Mouse (Mus musculus) limb, embryonic 13.5 days (tissue): Measurements from ENCODE around the gene Spon2. TPM values are rescaled to one million over a fixed set of nuclear protein-coding genes. Genes with fewer than 3 reads are reported as not detected.

Experiments
- ATAC-seq: fragments of 200-750 bp; cut with Nextera tagmentation; 2 replicates; pipeline ENCODE4 v1.8.0; 2017; ENCODE audit warnings: low read depth, moderate number of reproducible peaks, moderate TSS enrichment; ENCODE audit not compliant: low FRiP score
- H3K27ac ChIP-seq: fragments of 300-500 bp; sonication (generic); 2 replicates; pipeline ENCODE4 v1.5.1; 2015; ENCODE audit warnings: inconsistent platforms, mild to moderate bottlenecking, moderate library complexity
- H3K27me3 ChIP-seq: fragments of 300-500 bp; sonication (generic); 2 replicates; pipeline ENCODE4 v1.6.1; 2015; ENCODE audit warnings: mild to moderate bottlenecking, inconsistent platforms
- H3K36me3 ChIP-seq: fragments of 300-500 bp; sonication (generic); 2 replicates; pipeline ENCODE4 v1.6.1; 2015; ENCODE audit warnings: inconsistent platforms, mild to moderate bottlenecking, moderate library complexity
- H3K4me1 ChIP-seq: fragments of 300-500 bp; sonication (generic); 2 replicates; pipeline ENCODE4 v1.6.1; 2015; ENCODE audit warnings: inconsistent platforms
- H3K4me2 ChIP-seq: fragments of 300-500 bp; sonication (generic); replicated peaks from 2 replicates; pipeline ENCODE4 v1.6.1; 2015; ENCODE audit warnings: inconsistent platforms, mild to moderate bottlenecking, moderate library complexity
- H3K4me3 ChIP-seq: fragments of 300-500 bp; sonication (generic); 2 replicates; pipeline ENCODE4 v1.5.1; 2015; ENCODE audit warnings: moderate library complexity, mild to moderate bottlenecking, inconsistent platforms
- H3K9ac ChIP-seq: fragments of 300-500 bp; sonication (generic); 2 replicates; pipeline ENCODE4 v1.6.1; 2015; ENCODE audit warnings: mild to moderate bottlenecking, inconsistent platforms
- H3K9me3 ChIP-seq: fragments of 300-500 bp; sonication (generic); 2 replicates; pipeline ENCODE4 v1.6.1; 2016; ENCODE audit warnings: inconsistent platforms
- WGBS: fragments of 180-500 bp; shearing (Covaris S2); methylation state at CpG from one replicate; pipeline ENCODE4 v1.1.7; 2015; 5-methylcytosine and 5-hydroxymethylcytosine counted together
- polyA plus RNA-seq: library from polyadenylated mRNA; unstranded; fragments of >200 nt; fragmentation: Nextera tagmentation; extraction: Ambion mirVana; gene quantifications from 2 replicates; pipeline ENCODE4 v1.2.1, GENCODE M21; 2015

Gene Spon2
- 6.8 and 7.4 TPM in 2 replicates for polyA plus RNA-seq

- H3K9me3 ChIP-seq = no peaks in the 10 kb centered on the region
- 38% methylated on average over 5 of the region's 5 CpGs for WGBS
- H3K4me1 ChIP-seq = peaks cover 44% of the 10 kb centered on the region
- H3K27ac ChIP-seq = no peak within 1 kb of the TSS; the same call in 1 of the 2 replicates
- peak within 1 kb of the TSS; percentile 21; the same call in 1 of the 2 replicates for H3K4me2 ChIP-seq
- ATAC-seq = no peak
- H3K9ac ChIP-seq = peak within 1 kb of the TSS; percentile 43
- H3K36me3 ChIP-seq = no peaks in the 10 kb centered on the region
- no peak within 1 kb of the TSS for H3K4me3 ChIP-seq
- H3K27me3 ChIP-seq = no peaks in the 10 kb centered on the region
Observed at GRCm38 (mm10) chr5:33218081-33218480, at the start of gene Spon2. Gene Spon2 (minus strand): TSS chr5:33218455.

- peaks cover 99% of the 10 kb centered on the region for H3K36me3 ChIP-seq
- ATAC-seq = no peak
- no peak overlapping the region for H3K4me2 ChIP-seq
- no peak overlapping the region for H3K9ac ChIP-seq
- H3K27ac ChIP-seq = no peak overlapping the region
- H3K4me3 ChIP-seq = no peak overlapping the region
- WGBS = 93% methylated on average over 5 of the region's 5 CpGs
- H3K9me3 ChIP-seq = no peaks in the 10 kb centered on the region
- H3K4me1 ChIP-seq = no peaks in the 10 kb centered on the region
- H3K27me3 ChIP-seq = no peaks in the 10 kb centered on the region
Observed at GRCm38 (mm10) chr5:33254416-33254815, 36.2 kb upstream of the Spon2 start.

- Histone ChIP-seq H3K9ac (no peak overlapping the region), H3K4me1 (no peaks in the 10 kb centered on the region), H3K27me3 (no peaks in the 10 kb centered on the region), H3K4me3 (no peak overlapping the region), H3K36me3 (peaks cover 95% of the 10 kb centered on the region), H3K9me3 (no peaks in the 10 kb centered on the region), H3K4me2 (no peak overlapping the region), H3K27ac (no peak overlapping the region)
- WGBS = 90% methylated on average over 12 of the region's 12 CpGs
- no peak for ATAC-seq
Observed at GRCm38 (mm10) chr5:33248186-33248585, 29.9 kb upstream of the Spon2 start.

GRCm38 (mm10) chr5:33247387-33247786 is 29.1 kb upstream of the Spon2 start:
- no peaks in the 10 kb centered on the region for H3K27me3 ChIP-seq
- H3K27ac ChIP-seq = peak overlapping the region; percentile 3; the same call in 1 of the 2 replicates
- H3K9me3 ChIP-seq = no peaks in the 10 kb centered on the region
- H3K9ac ChIP-seq = no peak overlapping the region
- no peak overlapping the region for H3K4me2 ChIP-seq
- no peak overlapping the region for H3K4me3 ChIP-seq
- WGBS = 80% methylated on average over 2 of the region's 2 CpGs
- no peaks in the 10 kb centered on the region for H3K4me1 ChIP-seq
- ATAC-seq = no peak
- H3K36me3 ChIP-seq = peaks cover 91% of the 10 kb centered on the region

- Histone ChIP-seq H3K36me3 (peaks cover 83% of the 10 kb centered on the region), H3K4me2 (no peak overlapping the region), H3K4me1 (no peaks in the 10 kb centered on the region), H3K9me3 (no peaks in the 10 kb centered on the region), H3K27me3 (no peaks in the 10 kb centered on the region), H3K4me3 (no peak overlapping the region), H3K9ac (no peak overlapping the region), H3K27ac (peak overlapping the region; percentile 67)
- WGBS = 62% methylated on average over 3 of the region's 3 CpGs
- ATAC-seq = peak; percentile 33; the same call in 1 of the 2 replicates
Observed at GRCm38 (mm10) chr5:33245701-33246100, 27.4 kb upstream of the Spon2 start.

GRCm38 (mm10) chr5:33244377-33244920 is 26.2 kb upstream of the Spon2 start:
- Histone ChIP-seq H3K27ac (no peak overlapping the region), H3K9me3 (no peaks in the 10 kb centered on the region), H3K4me2 (no peak overlapping the region), H3K4me1 (peaks cover 10% of the 10 kb centered on the region; the same call in 1 of the 2 replicates), H3K36me3 (peaks cover 70% of the 10 kb centered on the region), H3K27me3 (no peaks in the 10 kb centered on the region), H3K4me3 (no peak overlapping the region), H3K9ac (no peak overlapping the region)
- no peak for ATAC-seq
- 61% methylated on average over 5 of the region's 5 CpGs for WGBS

GRCm38 (mm10) chr5:33239934-33240333 is 21.7 kb upstream of the Spon2 start:
- Histone ChIP-seq H3K27ac (peak overlapping the region; percentile 34; the same call in 1 of the 2 replicates), H3K27me3 (no peaks in the 10 kb centered on the region), H3K4me3 (no peak overlapping the region), H3K36me3 (peaks cover 27% of the 10 kb centered on the region), H3K4me2 (no peak overlapping the region), H3K9ac (no peak overlapping the region), H3K4me1 (peaks cover 24% of the 10 kb centered on the region), H3K9me3 (no peaks in the 10 kb centered on the region)
- no peak for ATAC-seq
- 62% methylated on average over 3 of the region's 3 CpGs for WGBS

GRCm38 (mm10) chr5:33239111-33239714 is 21.0 kb upstream of the Spon2 start:
- no peaks in the 10 kb centered on the region for H3K27me3 ChIP-seq
- 50% methylated on average over 3 of the region's 3 CpGs for WGBS
- no peak overlapping the region for H3K9ac ChIP-seq
- no peaks in the 10 kb centered on the region for H3K9me3 ChIP-seq
- peaks cover 20% of the 10 kb centered on the region for H3K36me3 ChIP-seq
- peak; percentile 62 for ATAC-seq
- H3K4me3 ChIP-seq = no peak overlapping the region
- peak overlapping the region; percentile 65; the same call in 1 of the 2 replicates for H3K27ac ChIP-seq
- H3K4me1 ChIP-seq = peaks cover 30% of the 10 kb centered on the region
- H3K4me2 ChIP-seq = no peak overlapping the region

- H3K9me3 ChIP-seq = no peaks in the 10 kb centered on the region
- H3K27me3 ChIP-seq = no peaks in the 10 kb centered on the region
- H3K4me2 ChIP-seq = no peak overlapping the region
- H3K36me3 ChIP-seq = peaks cover 12% of the 10 kb centered on the region
- ATAC-seq = no peak
- no peak overlapping the region for H3K4me3 ChIP-seq
- H3K4me1 ChIP-seq = peaks cover 33% of the 10 kb centered on the region
- 53% methylated on average over 3 of the region's 3 CpGs for WGBS
- no peak overlapping the region for H3K27ac ChIP-seq
- no peak overlapping the region for H3K9ac ChIP-seq
Observed at GRCm38 (mm10) chr5:33238256-33238645, 20.0 kb upstream of the Spon2 start.

- H3K27ac ChIP-seq = no peak overlapping the region
Observed at GRCm38 (mm10) chr5:33237600-33238255, 19.5 kb upstream of the Spon2 start.

GRCm38 (mm10) chr5:33234391-33235031 is 16.3 kb upstream of the Spon2 start:
- no peak for ATAC-seq
- Histone ChIP-seq H3K27me3 (no peaks in the 10 kb centered on the region), H3K36me3 (no peaks in the 10 kb centered on the region), H3K9ac (no peak overlapping the region), H3K4me3 (no peak overlapping the region), H3K4me2 (no peak overlapping the region), H3K9me3 (no peaks in the 10 kb centered on the region), H3K4me1 (peaks cover 23% of the 10 kb centered on the region), H3K27ac (no peak overlapping the region)
- WGBS = 52% methylated on average over 13 of the region's 13 CpGs

More at GRCm38 (mm10) chr5:33237600-33238255, 19.5 kb upstream of the Spon2 start:
- Histone ChIP-seq H3K36me3 (peaks cover 11% of the 10 kb centered on the region), H3K4me3 (no peak overlapping the region), H3K9me3 (no peaks in the 10 kb centered on the region), H3K9ac (no peak overlapping the region), H3K4me1 (peaks cover 33% of the 10 kb centered on the region), H3K27me3 (no peaks in the 10 kb centered on the region), H3K4me2 (no peak overlapping the region)
- 86% methylated on average over 11 of the region's 11 CpGs for WGBS
- ATAC-seq = no peak

- Histone ChIP-seq H3K27me3 (no peaks in the 10 kb centered on the region), H3K9ac (no peak overlapping the region), H3K4me1 (peaks cover 17% of the 10 kb centered on the region), H3K36me3 (no peaks in the 10 kb centered on the region), H3K4me2 (no peak overlapping the region), H3K9me3 (no peaks in the 10 kb centered on the region), H3K4me3 (no peak overlapping the region), H3K27ac (no peak overlapping the region)
- no peak for ATAC-seq
- 64% methylated on average over 5 of the region's 5 CpGs for WGBS
Observed at GRCm38 (mm10) chr5:33232791-33233190, 14.5 kb upstream of the Spon2 start.
